Mouse (Mus musculus): Measurements from ENCODE around the gene Tymp.

- TF ChIP-seq CTCF (IDR thresholded peaks at IDR 0.05; ENCODE audit: low read depth, low read length) (no peak), POLR2A (IDR thresholded peaks at IDR 0.05; ENCODE audit: insufficient read depth, low read length) (no peak), EP300 (IDR thresholded peaks at IDR 0.05; ENCODE audit: insufficient read depth, low read depth, low read length) (no peak)
Observed at GRCm38 (mm10) chr15:89374801-89375534, 1.9 kb downstream of the Tymp start.

All from ES-Bruce4 (cell line).